Mouse (Mus musculus): ENCODE measurements around the gene Pla2g4f.

Pla2g4f gene

DNA sequence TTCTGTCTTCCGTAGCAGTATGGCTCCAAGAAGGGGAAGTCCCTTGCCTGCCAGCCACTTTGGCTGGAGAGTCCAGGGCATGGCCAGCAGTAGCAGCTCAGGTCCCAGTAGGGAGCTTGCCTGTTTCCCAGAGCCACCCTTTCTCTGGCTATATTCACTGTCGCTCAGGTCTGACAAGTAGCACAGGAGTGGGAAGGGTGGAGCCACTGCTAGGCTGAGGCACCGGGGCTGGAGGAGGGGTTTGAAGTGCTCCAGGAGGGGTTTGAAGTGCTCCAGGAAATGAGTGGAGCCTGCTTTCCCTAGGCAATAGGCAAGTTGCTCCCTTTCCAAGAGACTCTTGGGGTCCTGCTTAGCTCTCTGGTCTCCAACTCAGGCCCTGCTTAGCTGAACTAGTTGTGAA lies at the start of gene Pla2g4f:
Pla2g4f (minus strand) TSS at position 190 of the 400 bp plus-strand sequence.
- no peak for DNase-seq (ENCODE audit: low spot score)

DNA sequence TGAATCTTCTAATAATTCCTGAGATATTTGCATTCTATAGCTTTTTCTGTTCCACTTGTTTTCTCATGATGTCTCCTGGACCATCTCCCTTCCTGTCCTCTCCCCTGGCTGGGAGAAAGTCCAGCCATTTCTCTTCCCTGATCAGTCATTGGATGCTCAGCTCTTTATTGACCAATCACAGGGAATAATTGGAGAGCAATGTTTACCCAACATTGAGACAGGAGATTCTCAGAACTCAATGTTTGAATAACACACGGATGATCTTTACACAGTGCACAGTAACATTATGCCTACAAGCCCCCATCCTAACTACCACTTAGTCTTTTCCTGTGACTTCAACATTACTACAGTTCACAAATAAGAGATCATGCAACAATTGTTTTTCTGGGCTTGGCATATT lies 46.5 kb upstream of the Pla2g4f start:
- DNase-seq (ENCODE audit: low spot score): no peak

DNA sequence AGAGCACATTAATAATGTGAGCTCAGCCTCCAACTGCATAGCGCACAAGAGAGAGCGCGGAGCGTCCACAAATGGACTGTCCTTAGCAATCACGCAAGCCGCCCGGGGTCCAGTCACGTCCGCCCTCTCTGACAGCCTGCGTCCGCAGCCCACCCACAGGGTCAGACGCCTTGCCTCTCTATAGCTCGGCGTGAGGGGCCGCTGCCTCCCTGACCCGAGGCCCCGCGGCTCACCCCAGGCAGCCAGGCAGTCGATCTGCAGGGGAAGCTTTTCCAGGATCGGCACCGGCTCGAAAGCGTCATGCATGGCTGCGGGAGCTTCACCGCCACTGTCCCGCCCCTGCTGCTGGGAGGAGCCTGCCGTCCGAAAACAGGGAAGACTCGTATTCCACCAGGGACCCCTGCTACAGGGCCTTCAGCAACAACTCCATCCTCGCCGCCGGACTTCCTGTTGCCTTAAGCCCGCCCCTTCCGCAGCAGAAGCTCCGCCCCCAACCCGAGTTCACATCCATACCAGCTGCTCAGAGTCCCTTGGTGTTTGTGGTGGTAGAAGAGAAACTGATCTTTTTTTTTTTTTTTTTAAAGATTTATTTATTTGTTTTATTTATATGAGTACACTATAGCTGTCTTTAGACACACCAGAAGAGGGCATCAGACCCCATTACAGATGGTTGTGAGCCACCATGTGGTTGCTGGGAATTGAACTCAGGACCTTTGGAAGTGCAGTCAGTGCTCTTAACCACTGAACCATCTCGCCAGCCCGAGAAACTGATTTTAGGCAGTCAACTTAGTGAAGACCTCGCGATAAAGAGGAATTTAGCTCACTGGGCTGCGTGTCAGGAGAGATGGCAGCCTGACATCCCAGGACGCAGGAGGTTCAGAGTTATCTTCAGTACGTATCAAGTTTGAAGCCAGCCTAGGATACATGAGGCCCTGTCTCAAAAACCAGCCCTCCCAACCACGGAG lies 39.0 kb upstream of the Pla2g4f start, which contains the start of gene Vps39:
Vps39 (minus strand) TSS at position 456 of the 965 bp plus-strand sequence.
- DNase-seq (ENCODE audit: low spot score): peak; percentile 96

DNA sequence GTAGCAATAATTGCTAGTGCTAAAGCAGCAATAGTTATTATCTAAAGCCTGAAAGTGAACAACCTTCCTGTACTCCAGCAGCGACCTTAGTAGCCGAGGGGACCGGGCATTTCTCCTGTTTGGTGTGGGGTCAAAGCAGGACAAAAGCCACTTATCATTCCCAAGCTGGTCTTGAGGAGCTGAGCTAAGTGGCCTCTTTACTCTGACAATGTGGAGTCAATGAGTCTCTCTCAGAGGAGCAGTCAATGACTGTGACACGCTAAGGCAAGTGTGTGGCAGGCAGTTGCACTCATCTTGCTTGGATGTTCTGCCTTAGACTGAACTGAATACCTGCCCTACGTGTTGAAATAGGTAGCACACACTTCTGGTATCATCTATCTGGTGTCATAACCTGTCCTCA lies 37.4 kb upstream of the Pla2g4f start:
- no peak for DNase-seq (ENCODE audit: low spot score)

DNA sequence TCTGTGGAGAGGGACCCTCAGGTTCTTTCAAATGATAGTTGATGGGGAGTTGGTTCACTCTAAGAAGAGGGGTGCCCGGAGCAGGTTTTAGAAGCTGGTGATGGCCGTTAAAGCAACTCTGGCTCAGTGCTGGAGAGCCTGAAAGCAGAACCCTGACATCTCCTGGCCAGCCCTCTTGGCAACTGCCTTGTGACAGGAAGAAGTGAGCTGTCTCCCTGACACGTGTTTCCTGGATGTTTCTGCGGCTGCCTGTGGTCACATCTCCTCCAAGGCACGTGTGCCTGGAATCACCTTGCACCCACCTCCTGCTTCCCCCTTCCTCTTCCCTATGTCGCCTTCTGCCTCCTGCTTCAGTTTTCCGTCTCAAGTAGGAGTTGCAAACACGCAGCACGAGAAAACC lies 34.2 kb upstream of the Pla2g4f start:
- no peak for DNase-seq (ENCODE audit: low spot score)

DNA sequence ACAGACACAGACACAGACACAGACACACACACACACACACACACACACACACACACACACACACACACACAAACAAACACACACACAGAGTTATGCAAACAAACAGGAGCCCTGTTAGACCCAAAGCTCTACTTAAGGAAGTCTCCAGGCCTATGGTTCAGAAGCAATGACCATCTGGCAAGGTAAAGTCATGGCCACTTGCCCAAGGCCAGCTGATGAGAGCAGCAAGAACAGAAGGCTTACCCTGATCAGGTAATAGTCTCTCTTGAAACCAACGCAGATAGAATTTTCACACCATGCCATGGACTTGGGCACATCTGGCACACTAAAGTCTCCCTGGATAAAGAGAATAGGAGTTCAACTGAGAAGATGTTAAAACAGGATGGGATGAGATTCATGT lies 27.8 kb upstream of the Pla2g4f start:
- peak; percentile 12 for DNase-seq (ENCODE audit: low spot score)

DNA sequence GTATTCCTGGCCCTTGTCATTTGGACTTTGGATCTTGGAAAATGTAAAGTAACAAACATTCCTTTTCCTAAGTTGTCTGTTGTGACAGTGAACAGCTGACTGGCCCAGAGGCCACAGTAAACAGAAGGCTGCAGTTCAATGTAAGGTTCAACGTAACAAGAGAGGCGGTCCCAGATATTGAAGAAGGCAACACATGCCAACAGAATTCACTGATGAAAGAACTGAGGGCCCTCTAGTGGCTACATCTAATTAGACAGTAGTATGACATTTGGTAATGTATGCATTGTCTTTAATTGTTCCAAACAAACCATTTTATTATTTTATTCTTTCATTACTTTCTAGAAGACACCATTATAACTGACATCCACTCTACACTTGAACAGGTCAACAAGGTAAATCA lies 23.9 kb upstream of the Pla2g4f start:
- no peak for DNase-seq (ENCODE audit: low spot score)

DNA sequence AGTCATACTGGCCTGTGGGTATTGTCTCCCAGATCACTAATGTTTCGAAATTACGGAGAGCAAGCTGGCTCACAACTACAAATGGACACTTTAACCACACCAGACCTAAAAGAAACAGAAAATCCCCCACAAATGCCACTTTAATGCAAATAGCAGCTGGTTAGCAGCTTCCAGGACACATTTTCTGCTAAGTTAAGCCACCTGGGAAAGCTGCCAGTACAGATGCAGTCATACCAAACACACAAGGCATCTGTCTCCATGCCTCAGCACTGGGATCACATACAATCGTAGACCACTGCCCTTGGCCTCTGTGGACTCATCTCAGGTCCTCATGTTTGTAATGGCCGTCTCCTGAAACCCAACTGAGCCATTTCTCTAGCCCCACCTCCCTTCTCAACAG lies 17.6 kb upstream of the Pla2g4f start:
- no peak for DNase-seq (ENCODE audit: low spot score)

DNA sequence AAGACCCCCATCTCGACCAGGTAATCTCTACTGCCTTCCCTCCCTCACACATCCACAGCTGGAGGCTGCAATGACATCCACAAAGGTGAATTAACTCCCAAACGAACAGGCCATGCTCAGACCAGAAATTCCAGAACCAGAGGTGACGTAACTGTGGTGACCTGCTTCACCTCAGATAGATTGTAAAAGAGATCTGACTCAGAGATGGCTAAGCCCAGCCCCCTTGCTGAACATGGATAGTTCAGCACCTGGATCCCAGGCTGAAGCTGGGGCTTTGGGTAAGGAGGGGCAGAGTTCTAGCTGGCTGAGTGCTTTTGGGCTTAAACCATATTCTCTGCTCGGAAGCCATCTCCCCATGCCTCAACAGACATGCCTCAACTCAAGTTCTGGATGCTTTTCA lies 1.1 kb upstream of the Pla2g4f start:
- no peak for DNase-seq (ENCODE audit: low spot score)

DNA sequence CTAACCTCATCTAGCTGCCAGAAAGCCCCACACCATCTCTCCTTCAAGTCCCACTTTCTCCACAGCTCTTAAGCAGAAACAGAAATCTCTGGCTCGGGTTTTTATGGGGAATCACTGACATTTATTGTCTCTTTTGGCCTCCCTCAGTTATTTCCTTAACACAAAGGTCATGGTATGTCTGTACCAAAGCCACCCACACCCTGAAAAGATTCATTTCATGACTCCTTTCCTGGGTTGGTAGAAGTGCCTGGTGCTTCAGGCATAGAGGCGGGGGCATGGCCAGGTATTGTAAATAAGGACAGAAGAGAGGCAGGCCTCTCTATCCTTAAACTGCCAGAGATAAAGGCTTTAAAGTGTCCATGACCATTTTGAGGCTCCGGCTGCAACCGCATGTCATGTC lies 522 bp upstream of the Pla2g4f start:
- DNase-seq (ENCODE audit: low spot score): no peak

DNA sequence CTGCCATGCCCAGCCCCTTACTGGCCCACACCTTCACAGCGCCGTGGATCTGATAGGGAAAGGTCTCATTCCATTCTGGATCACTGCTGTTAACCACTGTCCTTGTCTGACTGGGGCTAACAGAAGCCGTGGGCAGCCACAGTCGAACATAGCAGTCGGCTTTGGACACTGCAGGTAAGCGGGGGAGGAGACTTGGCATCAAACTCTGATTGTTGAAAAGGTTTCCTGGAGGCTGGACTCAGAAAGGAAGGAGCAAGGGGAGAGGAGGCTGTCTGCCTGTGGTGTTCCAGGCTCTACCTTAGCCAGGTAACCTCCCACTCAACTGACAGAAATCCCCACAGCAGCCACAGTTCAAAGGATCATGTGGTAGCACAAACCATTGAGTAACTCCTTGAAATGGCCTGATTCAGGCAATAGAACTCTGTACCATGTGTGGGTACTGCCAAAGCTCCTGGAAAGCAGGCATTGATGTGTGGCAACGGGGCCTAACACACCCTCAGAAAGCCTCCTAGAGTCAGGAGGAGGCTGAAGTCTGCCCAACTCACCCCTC lies 1.6 kb downstream of the Pla2g4f start:
- DNase-seq (ENCODE audit: low spot score): no peak

DNA sequence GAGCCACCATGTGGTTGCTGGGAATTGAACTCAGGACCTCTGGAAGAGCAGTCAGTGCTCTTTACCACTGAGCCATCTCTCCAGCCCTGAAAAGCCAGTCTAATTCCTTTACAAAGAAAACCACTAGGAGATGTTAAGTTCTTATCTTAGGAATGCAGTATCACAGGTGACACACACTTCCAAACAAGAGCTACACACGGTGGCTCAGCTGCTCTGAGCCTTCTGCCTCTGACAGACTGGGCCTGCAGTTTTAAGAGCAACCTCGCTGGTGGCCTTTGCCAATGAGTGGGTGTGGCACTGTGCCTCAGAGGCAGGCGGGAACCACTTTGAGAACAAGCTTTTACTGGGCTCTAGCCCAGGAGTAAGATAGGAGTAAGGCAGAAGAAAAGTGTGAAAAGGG lies 9.9 kb downstream of the Pla2g4f start:
- no peak for DNase-seq (ENCODE audit: low spot score)

DNA sequence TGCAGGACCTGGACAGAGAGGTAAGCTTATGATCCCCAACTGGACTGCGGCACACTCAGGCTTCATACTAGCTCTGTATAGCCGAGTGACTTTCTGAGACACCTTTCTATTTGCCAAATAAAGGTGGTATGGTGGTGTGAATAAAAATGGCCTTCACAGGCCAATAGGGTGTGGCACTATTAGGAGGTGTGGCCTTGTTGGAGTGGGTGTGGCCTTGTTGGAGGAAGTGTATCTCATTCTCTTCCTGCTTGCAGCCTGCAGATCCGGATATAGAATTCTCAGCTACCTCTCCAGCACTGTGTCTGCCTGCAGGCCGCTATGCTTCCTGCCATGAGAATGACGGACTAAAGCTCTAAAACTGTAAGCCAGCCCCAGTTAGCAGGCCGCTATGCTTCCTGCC lies 12.9 kb downstream of the Pla2g4f start:
- DNase-seq (ENCODE audit: low spot score): no peak

DNA sequence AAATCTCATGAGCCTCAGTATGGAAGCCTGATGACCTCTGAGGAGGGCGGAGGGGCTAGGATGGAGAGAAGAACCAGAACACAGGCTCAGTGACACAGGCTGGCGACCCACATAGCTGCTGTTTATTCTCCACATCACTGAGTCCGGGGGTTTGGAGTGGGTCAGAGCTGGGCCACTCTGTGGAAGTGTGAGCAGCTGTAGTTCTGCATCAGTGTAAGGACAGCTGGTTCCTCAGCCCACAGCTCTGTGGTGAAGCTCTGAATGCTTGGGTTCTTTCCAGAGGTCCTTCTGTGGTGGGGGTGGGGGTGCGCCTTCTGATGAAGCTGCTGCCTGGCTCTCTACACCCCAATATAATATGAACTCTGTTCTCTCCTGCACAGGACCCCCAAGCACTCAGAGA lies 14.1 kb downstream of the Pla2g4f start:
- no peak for DNase-seq (ENCODE audit: low spot score)

DNA sequence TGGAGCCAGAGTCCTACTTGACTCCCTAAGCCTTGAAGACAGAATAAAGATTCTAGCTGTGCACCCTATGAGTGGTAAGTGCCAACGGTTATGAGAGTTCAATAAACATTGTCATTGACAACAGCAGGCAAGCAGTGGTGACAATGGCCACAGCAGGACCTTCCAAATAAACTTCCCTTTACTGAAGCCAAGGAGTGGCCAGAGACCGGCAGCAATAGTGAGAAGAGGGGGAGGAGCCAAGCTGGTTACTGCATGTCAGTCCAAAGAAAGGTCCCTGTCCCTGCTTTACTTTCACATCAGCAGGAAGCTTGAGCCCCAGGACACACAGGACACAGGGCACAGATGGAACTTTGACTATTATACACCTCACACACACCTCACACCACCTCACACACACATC lies 17.8 kb downstream of the Pla2g4f start:
- no peak for DNase-seq (ENCODE audit: low spot score)

DNA sequence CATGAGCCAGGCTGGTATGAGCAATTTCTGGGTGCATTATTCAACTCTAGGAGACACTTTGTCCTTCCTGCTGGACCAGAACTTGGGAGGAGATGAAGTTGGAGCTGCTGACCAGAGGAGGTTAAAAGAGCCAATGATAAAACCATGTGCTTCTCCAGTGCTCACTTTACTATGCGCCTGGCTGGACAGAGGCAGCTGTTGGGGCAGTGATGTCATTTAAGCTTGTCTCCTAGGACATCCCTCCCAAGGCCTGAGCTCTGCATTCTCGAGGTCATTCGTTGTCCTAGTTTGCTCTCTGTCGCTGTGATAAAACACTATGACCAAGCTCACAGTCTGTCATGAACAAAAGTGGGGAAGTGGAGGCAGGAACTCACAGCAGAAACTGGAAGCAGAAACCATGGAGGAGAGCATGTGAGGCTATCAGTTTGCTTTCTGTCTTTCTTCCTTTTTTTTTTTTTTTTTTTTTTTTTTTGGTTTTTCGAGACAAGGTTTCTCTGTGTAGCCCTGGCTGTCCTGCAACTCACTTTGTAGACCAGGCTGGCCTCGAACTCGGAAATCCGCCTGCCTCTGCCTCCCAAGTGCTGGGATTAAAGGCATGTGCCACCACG lies 22.4 kb downstream of the Pla2g4f start:
- no peak for DNase-seq (ENCODE audit: low spot score)

DNA sequence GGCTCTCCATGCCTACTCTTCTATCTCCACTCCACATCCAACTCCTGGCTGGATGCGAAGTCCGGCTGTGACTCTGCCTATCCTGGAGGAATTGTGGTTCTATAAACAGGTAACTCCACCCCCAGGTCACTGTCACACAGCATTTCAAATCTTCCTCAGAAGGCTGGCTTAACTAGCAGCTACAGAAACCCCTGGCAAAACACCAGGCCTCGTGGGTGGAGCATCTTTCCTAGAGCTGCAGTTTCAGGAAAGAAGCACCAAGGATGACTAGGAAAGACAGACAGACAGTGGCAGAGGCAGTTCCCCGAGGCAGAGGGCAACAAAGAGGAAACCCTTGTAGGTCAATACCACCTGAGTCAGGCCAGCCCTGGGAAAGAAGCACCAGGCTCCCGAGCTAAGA lies 25.0 kb downstream of the Pla2g4f start, which contains the start of gene Pla2g4d:
Pla2g4d (minus strand) TSS at position 203 of the 400 bp plus-strand sequence.
- DNase-seq (ENCODE audit: low spot score): no peak

DNA sequence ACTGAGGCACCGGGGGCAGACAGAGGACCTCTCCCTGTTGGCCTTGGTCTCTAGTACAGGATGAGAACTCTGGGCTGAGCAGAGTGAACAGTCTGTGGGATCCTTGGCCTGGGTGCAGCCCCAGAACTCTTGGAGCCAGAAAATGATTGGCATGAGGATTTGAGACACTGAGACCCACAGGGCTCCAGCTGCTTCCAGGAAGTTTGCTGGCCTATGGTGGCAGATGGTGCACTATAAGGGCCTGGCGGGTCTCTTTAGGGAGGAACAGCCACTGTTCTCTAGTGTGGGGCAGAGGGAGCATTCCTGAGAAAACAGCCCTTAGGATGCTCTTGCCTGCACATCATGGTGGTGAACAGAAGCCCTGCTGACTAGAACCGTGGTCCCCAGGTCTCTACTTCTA lies 25.6 kb downstream of the Pla2g4f start:
- DNase-seq (ENCODE audit: low spot score): no peak

DNA sequence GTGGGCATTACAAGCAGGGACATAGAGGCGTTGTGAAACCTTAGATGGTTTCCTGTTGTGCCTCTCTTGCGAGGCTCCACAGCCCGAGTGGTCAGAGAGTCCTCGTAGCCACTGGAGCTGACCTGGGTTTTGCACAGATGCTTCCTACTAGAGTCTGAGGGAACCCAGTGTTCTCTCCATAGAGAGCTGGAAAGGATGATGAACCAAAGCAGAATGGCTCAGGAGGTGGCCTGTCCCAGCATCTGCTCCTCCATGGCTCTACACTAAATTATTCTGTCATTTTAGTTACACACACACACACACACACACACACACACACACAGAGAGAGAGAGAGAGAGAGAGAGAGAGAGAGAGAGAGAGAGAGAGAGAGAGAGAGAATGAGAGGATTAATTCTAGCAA lies 28.3 kb downstream of the Pla2g4f start:
- no peak for DNase-seq (ENCODE audit: low spot score)

DNA sequence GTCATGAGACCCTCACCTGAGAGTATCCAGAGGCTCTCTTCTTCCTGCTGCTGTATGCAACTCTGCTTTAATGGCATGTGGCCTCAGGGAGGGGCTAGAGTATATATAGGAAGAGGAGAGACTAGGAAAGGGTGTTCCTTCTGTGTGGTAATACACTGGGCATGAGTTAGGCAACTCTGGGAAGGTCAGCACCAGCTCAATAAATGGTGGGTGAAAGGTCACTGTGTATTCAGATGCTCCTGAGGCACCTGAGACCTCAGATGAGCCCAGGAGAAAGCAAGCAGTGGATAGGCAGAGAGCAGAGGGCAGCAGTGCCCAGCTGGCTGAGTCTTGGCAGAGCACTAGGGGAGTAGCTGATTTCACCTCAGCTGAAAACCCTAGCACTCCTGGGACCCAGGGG lies 29.3 kb downstream of the Pla2g4f start:
- no peak for DNase-seq (ENCODE audit: low spot score)

DNA sequence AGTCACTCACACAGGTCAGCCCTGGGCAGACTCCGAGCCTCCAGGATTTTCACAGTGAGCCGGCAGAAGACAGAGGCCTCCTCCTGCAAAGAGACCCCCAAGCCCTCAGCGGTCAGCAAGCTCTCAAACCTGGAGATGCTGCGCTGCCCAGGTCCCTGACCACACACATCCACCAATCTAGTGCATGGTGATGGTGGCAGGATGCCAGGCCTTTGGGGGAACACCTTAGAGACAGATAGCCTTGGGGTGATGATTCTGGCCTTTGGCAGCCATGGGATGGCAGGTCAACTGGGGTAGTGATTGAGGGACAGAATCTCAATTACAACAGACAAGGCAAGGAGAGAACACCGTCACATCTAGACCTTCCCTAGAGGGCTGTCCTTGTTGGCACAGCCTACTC lies 29.9 kb downstream of the Pla2g4f start:
- no peak for DNase-seq (ENCODE audit: low spot score)

DNA sequence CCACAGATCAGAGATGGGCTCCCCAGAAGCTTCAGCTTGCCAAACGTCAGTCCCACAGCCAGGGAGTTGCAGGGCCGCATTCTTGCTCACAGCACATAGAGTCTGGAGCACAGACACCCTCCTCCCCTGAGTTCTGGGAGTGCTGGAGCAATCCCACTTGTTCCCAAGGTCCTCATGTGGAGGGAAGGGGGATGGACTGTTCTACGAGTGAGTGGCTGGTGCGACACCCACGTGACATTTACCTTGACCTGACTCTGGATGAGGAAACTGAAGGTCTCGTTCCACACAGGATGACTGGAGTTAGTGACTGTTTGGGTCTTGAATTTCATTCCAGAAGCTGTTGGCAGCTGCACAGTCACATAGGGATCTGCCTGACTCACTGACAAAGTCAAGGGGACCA lies 30.4 kb downstream of the Pla2g4f start:
- no peak for DNase-seq (ENCODE audit: low spot score)

DNA sequence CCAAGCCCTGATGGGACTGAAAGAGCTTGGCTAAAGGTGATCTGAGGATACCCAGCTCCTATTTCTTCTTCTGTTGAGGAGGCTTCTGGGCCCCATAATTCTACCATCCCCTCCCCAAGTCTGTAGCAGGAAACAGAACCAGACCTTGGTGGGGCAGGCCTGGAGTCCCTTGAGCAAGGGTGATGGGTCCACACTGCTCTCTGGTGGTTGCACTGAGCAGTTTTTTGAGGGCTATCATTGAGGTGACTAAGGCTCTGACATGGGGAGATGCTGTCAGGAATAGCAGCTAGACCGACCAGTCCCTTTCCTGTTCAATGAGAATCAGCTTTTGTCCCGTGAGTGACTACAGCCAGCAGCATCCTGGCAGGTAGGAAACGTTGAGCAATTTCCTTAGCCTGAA lies 32.7 kb downstream of the Pla2g4f start:
- no peak for DNase-seq (ENCODE audit: low spot score)
